Mouse (Mus musculus) forebrain, embryonic 16.5 days (tissue): ENCODE data around the gene Oas1e. TPM values are rescaled to one million over a fixed set of nuclear protein-coding genes. Genes with fewer than 3 reads are reported as not detected.
"Not testable (repeated sequence)": the region's sequence is repeated elsewhere in the genome, so short reads cannot be mapped to it uniquely, and the experiment has no call there.

Experiments used
- ATAC-seq: fragments of 200-750 bp; cut with Nextera tagmentation; 2 replicates; pipeline ENCODE4 v1.8.0; 2017; ENCODE audit warnings: mild to moderate bottlenecking, moderate library complexity
- H3K27ac ChIP-seq: fragments of 300-500 bp; sonication (generic); 2 replicates; pipeline ENCODE4 v1.5.1; 2014; ENCODE audit warnings: low read length, control low read depth
- H3K27me3 ChIP-seq: fragments of 300-500 bp; sonication (generic); replicated peaks from 2 replicates; pipeline ENCODE4 v1.6.1; 2014; ENCODE audit warnings: low read length; ENCODE audit not compliant: control insufficient read depth, insufficient read depth
- H3K36me3 ChIP-seq: fragments of 300-500 bp; sonication (generic); 2 replicates; pipeline ENCODE4 v1.6.1; 2014; ENCODE audit not compliant: control insufficient read depth, insufficient read depth
- H3K4me1 ChIP-seq: fragments of 300-500 bp; sonication (generic); replicated peaks from 2 replicates; pipeline ENCODE4 v1.6.1; 2014; ENCODE audit warnings: low read length; ENCODE audit not compliant: control insufficient read depth, insufficient read depth
- H3K4me2 ChIP-seq: fragments of 300-500 bp; sonication (generic); 2 replicates; pipeline ENCODE4 v1.6.1; 2014; ENCODE audit warnings: mild to moderate bottlenecking, low read length, control low read depth
- H3K4me3 ChIP-seq: fragments of 300-500 bp; sonication (generic); replicated peaks from 2 replicates; pipeline ENCODE4 v1.5.1; 2014; ENCODE audit warnings: mild to moderate bottlenecking, low read length, control low read depth
- H3K9ac ChIP-seq: fragments of 300-500 bp; sonication (generic); replicated peaks from 2 replicates; pipeline ENCODE4 v1.6.1; 2014; ENCODE audit warnings: low read depth, low read length, control low read depth
- H3K9me3 ChIP-seq: fragments of 300-500 bp; sonication (generic); 2 replicates; pipeline ENCODE4 v1.6.1; 2016; ENCODE audit warnings: low read length; ENCODE audit not compliant: control insufficient read depth
- WGBS: fragments of 180-500 bp; shearing (Covaris S2); extraction: QIAGEN DNeasy Blood & Tissue Kit; methylation state at CpG from one replicate; pipeline ENCODE4 v1.1.7; 2014; 5-methylcytosine and 5-hydroxymethylcytosine counted together
- polyA plus RNA-seq: library from polyadenylated mRNA; unstranded; fragments of >200 nt; fragmentation: Nextera tagmentation; extraction: Ambion mirVana; gene quantifications from 2 replicates; pipeline ENCODE4 v1.2.1, GENCODE M21; 2015

The Oas1e gene
- polyA plus RNA-seq, 1 experiment from 2014 or later, result not detected

DNA sequence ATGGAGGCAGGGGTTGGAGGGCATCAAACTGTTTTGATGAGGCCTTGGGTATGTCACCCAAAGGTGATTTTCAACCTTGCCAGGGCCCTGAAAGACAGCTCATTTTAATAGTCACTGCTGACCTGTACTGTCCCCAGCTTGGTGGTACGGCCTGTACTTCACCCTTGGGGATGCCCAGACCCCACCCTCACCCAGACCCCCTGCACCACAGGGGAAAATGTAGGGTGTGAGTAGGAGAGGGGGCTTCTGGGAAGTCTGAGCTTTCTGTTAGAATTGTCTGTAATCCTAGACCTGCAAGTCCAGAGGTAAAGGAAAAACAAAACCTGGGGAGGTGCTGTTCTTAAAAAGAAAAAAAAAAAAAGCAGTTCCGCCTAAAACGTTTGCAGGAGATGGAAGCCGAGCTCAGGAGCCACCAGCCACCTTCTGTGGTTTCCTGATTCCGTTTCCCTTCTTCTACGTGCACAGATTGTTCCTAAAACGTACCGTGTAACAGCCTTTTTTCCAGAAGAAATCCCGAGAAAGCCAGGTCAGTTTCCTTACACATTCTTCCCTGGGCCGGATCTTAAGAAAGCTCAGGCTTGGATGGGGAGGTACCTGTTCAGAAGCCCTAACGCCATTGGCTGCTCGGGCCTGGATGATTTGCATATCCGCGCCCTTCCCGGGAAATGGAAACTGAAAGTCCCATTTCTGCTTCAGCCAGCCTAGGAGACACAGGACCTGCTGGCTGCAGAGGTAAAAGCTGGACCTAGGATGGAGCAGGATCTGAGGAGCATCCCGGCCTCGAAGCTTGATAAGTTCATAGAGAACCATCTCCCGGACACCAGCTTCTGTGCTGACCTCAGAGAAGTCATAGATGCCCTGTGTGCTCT lies 16.9 kb upstream of the Oas1e start, which contains the start of gene Oas1c:
Oas1c (minus strand) TSS at position 564 of the 869 bp plus-strand sequence.
- Histone ChIP-seq H3K4me2 (peak within 1 kb of the TSS; percentile 49), H3K36me3 (no peaks in the 10 kb centered on the region), H3K9ac (peak within 1 kb of the TSS; percentile 52), H3K27ac (no peak within 1 kb of the TSS), H3K4me1 (peaks cover 4% of the 10 kb centered on the region; the same call in 1 of the 2 replicates), H3K9me3 (no peaks in the 10 kb centered on the region), H3K27me3 (no peaks in the 10 kb centered on the region), H3K4me3 (peak within 1 kb of the TSS; percentile 32)
- WGBS, result 6% methylated on average over 18 of the region's 18 CpGs
- peak; percentile 92 for ATAC-seq

DNA sequence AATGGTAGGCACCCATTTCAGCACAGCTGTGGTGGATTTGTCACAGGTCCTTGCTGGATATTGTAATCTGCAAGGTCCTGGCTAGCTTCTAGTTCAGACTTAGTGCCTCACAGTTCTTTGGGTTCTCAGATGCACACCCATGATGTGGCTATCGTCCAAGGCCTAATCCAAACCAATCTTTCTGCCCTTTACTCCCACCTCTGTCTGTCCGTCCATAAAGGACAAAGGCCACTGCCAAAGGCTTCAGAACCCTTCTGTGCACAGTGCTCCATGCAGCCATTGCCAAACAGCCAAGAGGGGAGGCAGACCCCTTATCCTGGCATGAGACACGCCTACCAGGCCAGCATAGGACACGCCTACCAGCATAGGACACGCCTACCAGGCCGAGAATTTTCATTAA lies 13.8 kb upstream of the Oas1e start:
- no peak overlapping the region for H3K27ac ChIP-seq
- H3K27me3 ChIP-seq, result no peaks in the 10 kb centered on the region
- no peak overlapping the region for H3K4me3 ChIP-seq
- ATAC-seq, result no peak
- no peak overlapping the region for H3K4me2 ChIP-seq
- 34% methylated on average over 6 of the region's 6 CpGs for WGBS
- H3K36me3 ChIP-seq, result no peaks in the 10 kb centered on the region
- H3K4me1 ChIP-seq, result peaks cover 4% of the 10 kb centered on the region; the same call in 1 of the 2 replicates
- no peak overlapping the region for H3K9ac ChIP-seq
- H3K9me3 ChIP-seq, result no peaks in the 10 kb centered on the region

DNA sequence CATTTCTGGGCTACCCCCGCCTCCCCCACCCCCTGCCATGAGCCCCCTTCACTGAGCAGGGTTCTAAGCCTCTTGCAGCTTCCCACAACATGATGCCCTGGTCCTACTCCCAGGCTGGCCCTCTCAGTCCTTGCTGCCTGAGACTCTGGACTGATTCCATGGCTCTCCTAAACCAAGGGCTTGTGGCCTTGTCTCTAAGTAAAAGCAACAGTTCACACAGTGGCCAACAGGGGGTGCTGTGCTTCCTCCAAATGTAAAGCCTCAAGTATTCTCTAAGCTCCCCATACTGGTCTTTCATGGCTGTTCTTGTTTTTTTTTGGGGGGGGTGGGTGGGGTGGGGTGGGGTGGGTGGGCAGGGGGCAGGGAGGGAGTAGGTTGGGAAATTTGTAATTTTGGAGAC lies 11.1 kb upstream of the Oas1e start:
- Histone ChIP-seq H3K4me3 (no peak overlapping the region), H3K4me1 (no peaks in the 10 kb centered on the region), H3K4me2 (no peak overlapping the region), H3K27ac (no peak overlapping the region), H3K9ac (no peak overlapping the region), H3K9me3 (no peaks in the 10 kb centered on the region), H3K36me3 (no peaks in the 10 kb centered on the region), H3K27me3 (no peaks in the 10 kb centered on the region)
- no peak for ATAC-seq
- whole genome bisulfite sequencing, result 94% methylated on average over 1 of the region's 1 CpGs

DNA sequence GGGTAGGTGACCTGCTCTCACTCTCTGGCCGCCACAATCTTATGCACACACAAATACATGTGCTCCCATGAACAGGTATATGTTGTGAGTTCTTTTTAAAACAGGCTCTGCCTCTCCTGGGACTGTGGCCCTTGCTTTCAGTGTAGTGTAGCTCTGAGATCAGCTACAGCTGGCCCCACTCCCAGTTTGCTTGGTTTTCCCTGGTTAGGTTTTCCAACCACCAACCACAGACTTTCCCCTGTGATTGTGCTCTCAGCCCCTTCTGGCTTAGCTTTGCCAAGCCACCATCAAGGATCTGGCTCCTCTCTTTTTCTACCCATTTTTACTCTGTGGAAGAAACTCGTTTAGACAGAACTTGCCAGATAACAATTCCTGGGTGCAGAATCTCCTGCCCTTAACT lies 8.3 kb upstream of the Oas1e start:
- Histone ChIP-seq H3K27ac (no peak overlapping the region), H3K9ac (no peak overlapping the region), H3K4me3 (no peak overlapping the region), H3K4me2 (no peak overlapping the region), H3K36me3 (no peaks in the 10 kb centered on the region), H3K27me3 (no peaks in the 10 kb centered on the region), H3K9me3 (no peaks in the 10 kb centered on the region), H3K4me1 (no peaks in the 10 kb centered on the region)
- ATAC-seq, result no peak
- WGBS, result 77% methylated on average over 2 of the region's 2 CpGs

DNA sequence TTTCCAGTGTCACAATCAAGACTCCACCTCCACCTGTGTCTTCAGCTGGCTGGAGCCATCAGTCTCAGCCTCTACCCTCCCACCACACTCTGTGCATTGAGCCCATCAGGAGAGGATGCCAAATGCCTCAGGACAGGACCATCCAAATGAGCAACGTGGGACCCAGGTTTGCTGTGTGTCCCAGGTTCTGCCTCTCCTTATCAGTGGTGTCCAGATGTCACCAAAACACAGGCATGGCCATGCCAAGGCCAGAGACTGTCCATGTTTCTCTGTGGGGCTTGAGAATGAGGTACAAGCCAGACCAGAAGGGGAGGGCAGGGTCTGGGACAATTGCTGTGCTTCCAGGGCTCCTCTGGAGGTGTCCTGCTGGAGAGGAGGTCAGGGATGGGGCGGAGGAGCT lies 3.6 kb upstream of the Oas1e start:
- not testable (repeated sequence) for H3K4me3 ChIP-seq, H3K4me2 ChIP-seq, H3K4me1 ChIP-seq, H3K36me3 ChIP-seq, H3K9me3 ChIP-seq, H3K9ac ChIP-seq, ATAC-seq, H3K27ac ChIP-seq, H3K27me3 ChIP-seq
- WGBS, result 51% methylated on average over 2 of the region's 2 CpGs

DNA sequence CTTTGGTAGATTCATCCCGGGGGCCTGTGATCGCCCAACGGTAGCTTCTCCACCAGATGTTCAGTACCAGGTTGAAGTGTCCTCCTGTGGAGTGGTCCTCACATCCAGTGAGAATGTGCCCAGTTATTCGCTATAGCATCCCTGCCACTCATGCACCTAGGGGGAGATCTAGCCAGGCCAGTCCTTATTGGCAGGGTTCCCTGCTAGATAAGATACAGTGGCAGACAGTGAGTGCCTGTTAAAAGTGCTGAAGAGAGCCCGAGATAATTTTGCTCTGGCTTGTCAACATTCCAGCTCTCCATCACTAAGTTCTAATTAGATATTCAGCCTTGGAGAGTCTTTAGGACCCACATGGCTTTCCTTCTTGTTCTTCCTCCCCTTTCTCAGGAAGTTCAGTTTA lies 2.8 kb upstream of the Oas1e start:
- H3K4me2 ChIP-seq, H3K9ac ChIP-seq, ATAC-seq, H3K27me3 ChIP-seq, H3K4me1 ChIP-seq, H3K9me3 ChIP-seq, H3K36me3 ChIP-seq, H3K27ac ChIP-seq, H3K4me3 ChIP-seq: not testable (repeated sequence)
- 71% methylated on average over 5 of the region's 5 CpGs for WGBS

DNA sequence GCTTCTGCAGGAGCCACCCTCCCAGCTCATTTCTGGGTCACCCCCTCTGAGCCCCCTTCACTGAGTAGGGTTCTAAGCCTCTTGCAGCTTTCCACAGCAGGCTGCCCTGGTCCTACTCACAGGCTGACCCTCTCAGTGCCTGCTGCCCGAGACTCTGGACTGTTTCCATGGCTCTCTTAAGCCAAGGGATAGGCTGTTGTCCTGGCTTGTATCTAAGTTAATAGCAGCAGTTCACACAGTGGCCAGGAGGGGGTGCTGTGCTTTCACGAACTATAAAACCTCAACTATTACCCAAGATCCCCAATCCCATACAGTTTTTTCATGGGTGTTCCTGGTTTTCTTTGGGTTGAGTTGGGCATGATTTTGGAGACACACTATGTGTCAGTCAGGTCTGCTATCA lies 2.3 kb downstream of the Oas1e start:
- no peak overlapping the region for H3K27ac ChIP-seq

DNA sequence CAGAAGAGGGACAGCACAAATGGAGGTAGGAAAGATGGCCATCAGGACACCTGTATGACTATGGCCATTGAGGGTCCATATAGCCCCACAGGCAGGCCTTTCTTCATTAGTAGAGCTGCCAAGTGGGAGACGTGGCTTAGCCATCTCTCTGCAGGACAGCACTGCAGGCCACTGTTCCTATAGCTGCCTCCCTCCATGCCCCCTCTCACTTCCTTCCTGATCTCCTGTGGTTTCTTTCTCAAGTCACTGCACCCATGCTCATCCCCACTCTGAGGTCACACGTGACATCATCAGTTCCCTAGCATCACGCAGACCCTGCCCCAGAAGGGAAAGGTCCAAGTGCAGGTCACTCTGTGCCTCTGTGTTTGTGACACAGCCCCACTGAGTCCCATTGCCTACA lies 8.3 kb downstream of the Oas1e start:
- Histone ChIP-seq H3K9me3 (no peaks in the 10 kb centered on the region), H3K36me3 (no peaks in the 10 kb centered on the region), H3K27me3 (no peaks in the 10 kb centered on the region), H3K4me3 (no peak overlapping the region), H3K4me1 (no peaks in the 10 kb centered on the region), H3K9ac (no peak overlapping the region), H3K4me2 (no peak overlapping the region), H3K27ac (no peak overlapping the region)
- 85% methylated on average over 3 of the region's 3 CpGs for WGBS
- no peak for ATAC-seq

More for the DNA sequence above, 2.3 kb downstream of the Oas1e start:
- WGBS, result 17% methylated on average over 2 of the region's 2 CpGs
- H3K9me3 ChIP-seq, result no peaks in the 10 kb centered on the region
- no peak overlapping the region for H3K4me3 ChIP-seq
- H3K27me3 ChIP-seq, result no peaks in the 10 kb centered on the region
- no peak for ATAC-seq
- no peaks in the 10 kb centered on the region for H3K36me3 ChIP-seq
- H3K9ac ChIP-seq, result no peak overlapping the region
- H3K4me2 ChIP-seq, result no peak overlapping the region
- no peaks in the 10 kb centered on the region for H3K4me1 ChIP-seq

DNA sequence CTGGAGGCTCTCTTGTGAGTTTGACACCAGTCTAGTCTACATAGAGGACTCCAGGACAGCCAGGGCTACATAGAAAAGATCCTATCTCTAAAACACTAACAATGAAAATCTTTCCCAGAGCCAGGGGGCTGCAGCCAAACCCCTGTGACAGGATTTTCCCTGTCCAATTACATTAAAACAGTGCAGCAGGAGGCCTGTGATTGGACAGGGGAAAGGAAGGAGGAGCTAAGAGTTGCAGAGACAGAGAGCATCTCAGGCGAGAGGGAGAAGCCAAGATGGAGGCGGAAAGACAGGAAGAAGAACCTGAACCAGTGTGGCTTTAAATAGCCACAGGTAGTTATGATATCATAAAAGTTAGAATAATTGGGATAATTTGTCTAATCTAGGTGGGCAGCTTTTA lies 12.9 kb downstream of the Oas1e start:
- Histone ChIP-seq H3K36me3 (no peaks in the 10 kb centered on the region), H3K4me2 (no peak overlapping the region), H3K27ac (no peak overlapping the region), H3K4me1 (no peaks in the 10 kb centered on the region), H3K9ac (no peak overlapping the region), H3K4me3 (no peak overlapping the region), H3K27me3 (no peaks in the 10 kb centered on the region), H3K9me3 (no peaks in the 10 kb centered on the region)
- ATAC-seq, result no peak
- WGBS, result 64% methylated on average over 2 of the region's 2 CpGs
